Mouse (Mus musculus) forebrain, embryonic 11.5 days (tissue): Measurements from ENCODE around the gene Camk2b. TPM values are rescaled to one million over a fixed set of nuclear protein-coding genes. Genes with fewer than 3 reads are reported as not detected.

Source experiments
- ATAC-seq: fragments of 200-750 bp; cut with Nextera tagmentation; replicated peaks from 2 replicates; pipeline ENCODE4 v1.8.0; 2017; ENCODE audit warnings: moderate TSS enrichment; ENCODE audit not compliant: low FRiP score
- DNase-seq: peaks from one replicate; pipeline ENCODE4 v3.0.0-alpha.2; 2017; ENCODE audit warnings: low spot score
- H3K27ac ChIP-seq: fragments of 300-500 bp; sonication (generic); 2 replicates; pipeline ENCODE4 v1.5.1; 2014; ENCODE audit warnings: low read depth, low read length
- H3K27me3 ChIP-seq: fragments of 300-500 bp; sonication (generic); 2 replicates; pipeline ENCODE4 v1.6.1; 2014; ENCODE audit warnings: mild to moderate bottlenecking, low read length, mixed read lengths; ENCODE audit not compliant: control insufficient read depth, insufficient read depth
- H3K36me3 ChIP-seq: fragments of 300-500 bp; sonication (generic); 2 replicates; pipeline ENCODE4 v1.6.1; 2014; ENCODE audit warnings: mild to moderate bottlenecking, low read length, moderate library complexity, mixed read lengths; ENCODE audit not compliant: control insufficient read depth, insufficient read depth
- H3K4me1 ChIP-seq: fragments of 300-500 bp; sonication (generic); replicated peaks from 2 replicates; pipeline ENCODE4 v1.6.1; 2014; ENCODE audit warnings: low read length, mixed read lengths; ENCODE audit not compliant: control insufficient read depth, insufficient read depth
- H3K4me2 ChIP-seq: fragments of 300-500 bp; sonication (generic); 2 replicates; pipeline ENCODE4 v1.6.1; 2014; ENCODE audit warnings: low read depth, mild to moderate bottlenecking, low read length, moderate library complexity, mixed read lengths; ENCODE audit not compliant: severe bottlenecking
- H3K4me3 ChIP-seq: fragments of 300-500 bp; sonication (generic); 2 replicates; pipeline ENCODE4 v1.5.1; 2014; ENCODE audit warnings: low read depth, low read length
- H3K9ac ChIP-seq: fragments of 300-500 bp; sonication (generic); 2 replicates; pipeline ENCODE4 v1.6.1; 2014; ENCODE audit warnings: low read length
- H3K9me3 ChIP-seq: fragments of 300-500 bp; sonication (generic); 2 replicates; pipeline ENCODE4 v1.6.1; 2016; ENCODE audit warnings: low read length, mixed read lengths; ENCODE audit not compliant: control insufficient read depth
- WGBS: fragments of 180-500 bp; shearing (Covaris S2); extraction: QIAGEN DNeasy Blood & Tissue Kit; methylation state at CpG from one replicate; pipeline ENCODE4 v1.1.7; 2014; 5-methylcytosine and 5-hydroxymethylcytosine counted together
- polyA plus RNA-seq: library from polyadenylated mRNA; unstranded; fragments of >200 nt; fragmentation: Nextera tagmentation; extraction: Ambion mirVana; gene quantifications from 2 replicates; pipeline ENCODE4 v1.2.1, GENCODE M21; 2014

Gene Camk2b
- polyA plus RNA-seq, 1 experiment from 2014 or later: 1.0 TPM

DNA sequence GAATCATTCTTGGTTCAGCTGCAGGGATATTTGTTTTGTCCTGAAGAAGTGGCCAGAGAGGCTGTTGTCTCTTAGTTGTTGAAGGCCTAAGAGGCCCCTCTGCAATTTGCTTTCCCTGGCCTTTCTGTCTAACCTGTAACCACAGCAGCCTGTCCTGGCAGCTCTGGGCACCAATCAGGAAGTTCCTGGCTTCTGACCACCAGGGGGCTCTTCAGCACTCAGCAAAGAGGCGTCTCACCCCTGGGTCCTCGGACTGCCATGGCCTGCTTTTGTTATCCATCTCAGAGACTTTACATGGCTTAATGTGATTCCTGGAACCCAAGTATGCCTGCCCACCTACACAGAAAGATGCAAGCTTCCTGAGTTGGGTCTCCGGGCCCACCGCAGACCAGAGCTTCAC is 75.3 kb downstream of the Camk2b start:
- 32% methylated on average over 4 of the region's 4 CpGs for WGBS
- H3K27ac ChIP-seq: no peak overlapping the region
- ATAC-seq: no peak

DNA sequence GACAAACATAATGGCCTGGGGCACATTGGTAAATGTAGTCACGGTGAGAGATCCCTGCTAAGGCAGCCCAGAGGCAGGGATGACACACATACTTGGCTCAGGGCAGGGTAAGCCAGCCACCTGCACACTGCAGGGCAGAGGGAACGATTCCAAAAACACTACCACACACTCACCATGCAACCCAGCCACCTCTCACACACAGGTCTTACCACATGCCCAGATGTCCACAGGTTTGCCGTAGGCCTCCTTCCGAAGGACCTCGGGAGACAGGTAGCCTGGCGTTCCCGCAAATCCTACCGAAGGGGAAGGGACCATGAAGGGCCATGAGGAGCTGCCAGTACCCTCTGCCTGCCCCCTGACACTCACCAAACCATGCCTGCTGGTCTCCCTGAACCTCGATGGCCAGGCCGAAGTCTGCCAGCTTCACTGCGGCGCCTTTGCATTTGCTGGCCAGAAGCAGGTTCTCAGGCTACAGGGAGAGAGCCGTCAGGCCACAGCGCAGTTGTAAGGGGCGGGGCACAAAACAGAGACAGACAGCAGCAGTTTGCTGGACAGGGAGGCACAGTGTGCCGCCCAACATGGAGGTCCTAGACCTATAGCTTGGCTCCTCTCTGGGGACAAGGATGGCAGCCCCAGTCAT is 76.1 kb downstream of the Camk2b start:
- no peak overlapping the region for H3K27ac ChIP-seq
- no peak overlapping the region for H3K4me3 ChIP-seq
- H3K4me1 ChIP-seq: no peaks in the 10 kb centered on the region
- 85% methylated on average over 16 of the region's 16 CpGs for WGBS
- ATAC-seq (no peak), DNase-seq (no peak)
- no peak overlapping the region for H3K4me2 ChIP-seq
- no peak overlapping the region for H3K9ac ChIP-seq
- no peaks in the 10 kb centered on the region for H3K9me3 ChIP-seq
- H3K36me3 ChIP-seq: no peaks in the 10 kb centered on the region
- H3K27me3 ChIP-seq: no peaks in the 10 kb centered on the region

More for the DNA sequence above, 75.3 kb downstream of the Camk2b start:
- peak; percentile 82 for DNase-seq
- Histone ChIP-seq H3K4me2 (no peak overlapping the region), H3K4me3 (no peak overlapping the region), H3K9me3 (no peaks in the 10 kb centered on the region), H3K4me1 (no peaks in the 10 kb centered on the region), H3K27me3 (no peaks in the 10 kb centered on the region), H3K9ac (no peak overlapping the region), H3K36me3 (no peaks in the 10 kb centered on the region)

- Histone ChIP-seq H3K4me2 (no peak overlapping the region), H3K36me3 (no peaks in the 10 kb centered on the region), H3K4me3 (no peak overlapping the region), H3K9ac (no peak overlapping the region), H3K9me3 (no peaks in the 10 kb centered on the region), H3K27ac (no peak overlapping the region), H3K4me1 (no peaks in the 10 kb centered on the region), H3K27me3 (no peaks in the 10 kb centered on the region)
- ATAC-seq: no peak
- WGBS: 83% methylated on average over 10 of the region's 10 CpGs
- DNase-seq: no peak
Observed at GRCm38 (mm10) chr11:5988126-5988525, 78.0 kb downstream of the Camk2b start.

DNA sequence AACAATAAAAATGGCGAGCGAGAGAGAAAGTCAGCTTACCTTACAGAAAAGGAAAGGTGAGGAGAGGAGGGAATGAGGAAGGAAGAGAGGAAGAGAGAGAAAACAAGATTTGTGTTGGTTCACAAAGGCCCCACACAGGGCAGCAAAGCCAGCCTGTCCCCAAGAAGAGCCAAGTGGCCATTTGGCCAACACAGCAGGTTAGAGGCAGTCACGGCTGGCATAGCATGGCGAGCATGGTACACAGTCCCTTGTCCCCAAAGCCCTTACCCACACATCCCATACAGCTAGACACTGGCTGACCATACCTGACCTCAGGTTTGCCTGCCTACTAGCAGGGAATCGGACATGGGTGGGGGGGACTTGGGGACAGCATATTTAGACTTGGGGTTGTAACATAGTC is 82.5 kb downstream of the Camk2b start:
- Histone ChIP-seq H3K4me2 (no peak overlapping the region), H3K9ac (no peak overlapping the region), H3K4me1 (no peaks in the 10 kb centered on the region), H3K36me3 (no peaks in the 10 kb centered on the region), H3K4me3 (no peak overlapping the region), H3K27me3 (no peaks in the 10 kb centered on the region), H3K27ac (no peak overlapping the region), H3K9me3 (no peaks in the 10 kb centered on the region)
- ATAC-seq (no peak), DNase-seq (no peak)
- WGBS: 93% methylated on average over 5 of the region's 5 CpGs

DNA sequence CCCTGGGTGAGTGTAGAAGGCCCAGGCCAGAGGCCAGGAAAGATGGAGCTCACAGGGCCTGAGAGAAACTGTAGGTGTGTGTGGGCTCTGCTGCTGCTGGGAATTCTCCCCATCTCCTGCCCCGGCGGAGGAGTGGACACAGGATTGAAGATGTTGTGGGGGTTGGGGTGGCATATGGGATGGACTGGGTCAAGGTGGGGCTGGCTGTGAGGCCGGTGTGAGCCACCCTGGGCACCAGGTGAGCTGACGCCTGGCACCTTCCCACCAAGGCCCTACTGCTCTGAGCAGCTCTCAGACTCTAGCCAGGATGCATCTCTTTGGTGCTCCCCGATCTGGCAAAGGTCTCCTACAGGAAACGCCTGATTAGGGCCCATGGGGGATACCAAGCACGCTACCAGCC is 84.8 kb downstream of the Camk2b start:
- H3K27ac ChIP-seq: no peak overlapping the region
- 90% methylated on average over 7 of the region's 7 CpGs for WGBS

GRCm38 (mm10) chr11:5980561-5980960 is 85.6 kb downstream of the Camk2b start:
- Histone ChIP-seq H3K9me3 (no peaks in the 10 kb centered on the region), H3K4me3 (no peak overlapping the region), H3K9ac (no peak overlapping the region), H3K27ac (no peak overlapping the region), H3K4me2 (no peak overlapping the region), H3K36me3 (no peaks in the 10 kb centered on the region), H3K4me1 (no peaks in the 10 kb centered on the region), H3K27me3 (no peaks in the 10 kb centered on the region)
- 73% methylated on average over 8 of the region's 8 CpGs for WGBS
- no peak for DNase-seq
- ATAC-seq: no peak

More for the DNA sequence above, 84.8 kb downstream of the Camk2b start:
- H3K4me2 ChIP-seq: no peak overlapping the region
- H3K9ac ChIP-seq: no peak overlapping the region
- H3K4me1 ChIP-seq: no peaks in the 10 kb centered on the region
- H3K36me3 ChIP-seq: no peaks in the 10 kb centered on the region
- DNase-seq (no peak), ATAC-seq (no peak)
- H3K9me3 ChIP-seq: no peaks in the 10 kb centered on the region
- no peaks in the 10 kb centered on the region for H3K27me3 ChIP-seq
- H3K4me3 ChIP-seq: no peak overlapping the region

GRCm38 (mm10) chr11:5980108-5980507 is 86.1 kb downstream of the Camk2b start:
- WGBS: 93% methylated on average over 2 of the region's 2 CpGs
- ATAC-seq: no peak

GRCm38 (mm10) chr11:5979088-5979487 is 87.1 kb downstream of the Camk2b start:
- 87% methylated on average over 7 of the region's 7 CpGs for WGBS
- H3K36me3 ChIP-seq: no peaks in the 10 kb centered on the region
- H3K27me3 ChIP-seq: no peaks in the 10 kb centered on the region
- H3K9me3 ChIP-seq: no peaks in the 10 kb centered on the region
- no peak for DNase-seq
- no peak overlapping the region for H3K27ac ChIP-seq
- H3K9ac ChIP-seq: no peak overlapping the region
- ATAC-seq: no peak
- no peak overlapping the region for H3K4me3 ChIP-seq
- H3K4me2 ChIP-seq: no peak overlapping the region
- H3K4me1 ChIP-seq: no peaks in the 10 kb centered on the region

More at GRCm38 (mm10) chr11:5980108-5980507, 86.1 kb downstream of the Camk2b start:
- Histone ChIP-seq H3K27me3 (no peaks in the 10 kb centered on the region), H3K4me2 (no peak overlapping the region), H3K4me3 (no peak overlapping the region), H3K9me3 (no peaks in the 10 kb centered on the region), H3K9ac (no peak overlapping the region), H3K27ac (no peak overlapping the region), H3K36me3 (no peaks in the 10 kb centered on the region), H3K4me1 (no peaks in the 10 kb centered on the region)
- no peak for DNase-seq

DNA sequence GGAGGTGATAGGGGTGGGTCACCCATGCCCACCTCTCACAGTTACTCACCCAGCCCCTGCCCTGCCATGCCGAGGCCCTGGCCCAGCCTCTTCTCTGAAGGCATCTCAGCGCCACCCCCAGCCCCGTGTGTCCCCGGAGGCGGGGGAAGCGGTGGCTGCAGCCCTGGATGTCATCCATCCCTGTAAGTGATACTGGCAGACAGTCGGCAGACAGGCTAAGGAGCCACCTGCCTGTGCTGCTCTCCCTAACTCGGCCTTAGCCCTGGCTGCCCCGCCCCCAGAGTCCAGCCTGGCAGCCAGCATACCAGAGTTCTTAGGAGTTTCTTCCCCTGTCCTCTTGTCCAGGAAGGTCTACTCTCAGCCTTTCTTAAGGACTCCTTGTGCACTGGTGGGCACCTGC is 90.1 kb downstream of the Camk2b start:
- Histone ChIP-seq H3K36me3 (no peaks in the 10 kb centered on the region; the same call in 1 of the 2 replicates), H3K27me3 (no peaks in the 10 kb centered on the region), H3K9ac (no peak overlapping the region), H3K4me2 (no peak overlapping the region), H3K4me1 (no peaks in the 10 kb centered on the region), H3K27ac (no peak overlapping the region), H3K4me3 (no peak overlapping the region), H3K9me3 (no peaks in the 10 kb centered on the region)
- no peak for ATAC-seq
- WGBS: 28% methylated on average over 9 of the region's 9 CpGs
- no peak for DNase-seq
